Mouse (Mus musculus): ENCODE results near the gene Babam2. TPM values are rescaled to one million over a fixed set of nuclear protein-coding genes. Genes with fewer than 3 reads are reported as not detected.

Babam2 gene
- polyA plus RNA-seq, 1 experiment, result 92.8 TPM

- no peak overlapping the region for H3K4me3 ChIP-seq (ENCODE audit: low read depth, low read length)
- no peaks in the 10 kb centered on the region for H3K27me3 ChIP-seq (ENCODE audit: control insufficient read depth, insufficient read depth, low read length, poor library complexity, severe bottlenecking)
- no peaks in the 10 kb centered on the region for H3K9me3 ChIP-seq (replicated peaks; ENCODE audit: control insufficient read depth, insufficient read depth, low read length, poor library complexity, severe bottlenecking)
- no peaks in the 10 kb centered on the region for H3K4me1 ChIP-seq (ENCODE audit: control insufficient read depth, insufficient read depth, low read length)
- no peaks in the 10 kb centered on the region for H3K36me3 ChIP-seq (ENCODE audit: control insufficient read depth, insufficient read depth, low read length, poor library complexity, severe bottlenecking)
- no peak overlapping the region for H3K9ac ChIP-seq (ENCODE audit: low read depth, poor library complexity, severe bottlenecking)
- no peak overlapping the region for H3K27ac ChIP-seq (ENCODE audit: insufficient read depth, low read length)
- TF ChIP-seq CTCF (IDR thresholded peaks at IDR 0.05; ENCODE audit: low read depth, low read length), result no peak
Measured at GRCm38 (mm10) chr5:31955184-31955583, 257.7 kb downstream of the Babam2 start.

GRCm38 (mm10) chr5:31956336-31956735 lies 258.9 kb downstream of the Babam2 start:
- Histone ChIP-seq H3K9ac (ENCODE audit: low read depth, poor library complexity, severe bottlenecking) (no peak overlapping the region), H3K4me1 (ENCODE audit: control insufficient read depth, insufficient read depth, low read length) (no peaks in the 10 kb centered on the region), H3K27ac (ENCODE audit: insufficient read depth, low read length) (no peak overlapping the region), H3K36me3 (ENCODE audit: control insufficient read depth, insufficient read depth, low read length, poor library complexity, severe bottlenecking) (no peaks in the 10 kb centered on the region), H3K27me3 (ENCODE audit: control insufficient read depth, insufficient read depth, low read length, poor library complexity, severe bottlenecking) (no peaks in the 10 kb centered on the region), H3K4me3 (ENCODE audit: low read depth, low read length) (no peak overlapping the region), H3K9me3 (replicated peaks; ENCODE audit: control insufficient read depth, insufficient read depth, low read length, poor library complexity, severe bottlenecking) (no peaks in the 10 kb centered on the region)
- TF ChIP-seq EP300 (IDR thresholded peaks at IDR 0.05; ENCODE audit: insufficient read depth, low read depth, low read length) (no peak), CTCF (IDR thresholded peaks at IDR 0.05; ENCODE audit: low read depth, low read length) (no peak), POLR2A (IDR thresholded peaks at IDR 0.05; ENCODE audit: insufficient read depth, low read length) (no peak)

DNA sequence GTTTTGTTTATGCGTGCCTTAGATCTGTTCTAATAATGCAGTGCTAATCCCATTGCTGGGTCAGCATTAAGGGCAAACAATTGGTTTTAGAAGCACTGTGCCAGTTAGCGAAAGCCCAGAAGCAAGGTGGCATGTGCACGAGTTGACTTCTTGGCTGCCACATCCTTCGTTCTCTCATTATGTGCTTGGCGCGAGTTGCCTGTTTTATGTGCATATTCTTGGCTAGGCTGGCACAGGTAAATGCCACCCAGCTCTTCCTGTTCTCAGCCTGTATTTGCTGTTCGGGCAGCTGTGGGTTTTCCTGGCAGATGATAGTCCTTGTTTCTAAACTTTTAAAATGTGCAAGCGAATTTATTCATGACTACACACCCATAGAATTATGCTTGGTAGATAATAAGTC lies 262.4 kb downstream of the Babam2 start:
- Histone ChIP-seq H3K27ac (ENCODE audit: insufficient read depth, low read length) (no peak overlapping the region), H3K27me3 (ENCODE audit: control insufficient read depth, insufficient read depth, low read length, poor library complexity, severe bottlenecking) (no peaks in the 10 kb centered on the region), H3K36me3 (ENCODE audit: control insufficient read depth, insufficient read depth, low read length, poor library complexity, severe bottlenecking) (no peaks in the 10 kb centered on the region), H3K4me1 (ENCODE audit: control insufficient read depth, insufficient read depth, low read length) (no peaks in the 10 kb centered on the region), H3K9ac (ENCODE audit: low read depth, poor library complexity, severe bottlenecking) (no peak overlapping the region), H3K4me3 (ENCODE audit: low read depth, low read length) (no peak overlapping the region), H3K9me3 (replicated peaks; ENCODE audit: control insufficient read depth, insufficient read depth, low read length, poor library complexity, severe bottlenecking) (no peaks in the 10 kb centered on the region)
- TF ChIP-seq CTCF (IDR thresholded peaks at IDR 0.05; ENCODE audit: low read depth, low read length), result no peak
- TF ChIP-seq EP300 (IDR thresholded peaks at IDR 0.05; ENCODE audit: insufficient read depth, low read depth, low read length), result no peak
- TF ChIP-seq POLR2A (IDR thresholded peaks at IDR 0.05; ENCODE audit: insufficient read depth, low read length), result no peak

DNA sequence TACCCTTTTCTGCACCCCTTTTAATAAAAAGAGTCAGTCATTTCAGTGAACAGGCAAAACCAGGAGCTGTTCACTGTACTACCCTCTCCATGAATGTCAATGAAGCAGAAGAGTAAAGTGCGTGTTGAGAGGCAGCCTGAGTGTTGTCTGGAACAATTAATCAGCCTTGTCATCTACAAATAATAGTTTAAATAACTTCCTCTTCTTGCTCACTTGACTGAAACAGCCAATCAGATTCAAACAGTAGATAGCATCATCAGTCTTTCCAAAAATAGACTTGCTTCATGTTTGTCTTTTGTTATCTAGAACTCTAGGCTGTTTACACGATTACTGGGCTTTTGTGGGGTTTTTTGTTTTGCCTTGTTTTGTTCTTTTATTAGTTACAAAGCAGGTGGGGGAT lies 263.9 kb downstream of the Babam2 start:
- Histone ChIP-seq H3K27me3 (ENCODE audit: control insufficient read depth, insufficient read depth, low read length, poor library complexity, severe bottlenecking) (no peaks in the 10 kb centered on the region), H3K9me3 (replicated peaks; ENCODE audit: control insufficient read depth, insufficient read depth, low read length, poor library complexity, severe bottlenecking) (no peaks in the 10 kb centered on the region), H3K9ac (ENCODE audit: low read depth, poor library complexity, severe bottlenecking) (no peak overlapping the region), H3K4me3 (ENCODE audit: low read depth, low read length) (no peak overlapping the region), H3K36me3 (ENCODE audit: control insufficient read depth, insufficient read depth, low read length, poor library complexity, severe bottlenecking) (no peaks in the 10 kb centered on the region), H3K27ac (ENCODE audit: insufficient read depth, low read length) (no peak overlapping the region), H3K4me1 (ENCODE audit: control insufficient read depth, insufficient read depth, low read length) (no peaks in the 10 kb centered on the region)
- no peak for TF ChIP-seq EP300 (IDR thresholded peaks at IDR 0.05; ENCODE audit: insufficient read depth, low read depth, low read length)
- TF ChIP-seq CTCF (IDR thresholded peaks at IDR 0.05; ENCODE audit: low read depth, low read length), result no peak
- no peak for TF ChIP-seq POLR2A (IDR thresholded peaks at IDR 0.05; ENCODE audit: insufficient read depth, low read length)

DNA sequence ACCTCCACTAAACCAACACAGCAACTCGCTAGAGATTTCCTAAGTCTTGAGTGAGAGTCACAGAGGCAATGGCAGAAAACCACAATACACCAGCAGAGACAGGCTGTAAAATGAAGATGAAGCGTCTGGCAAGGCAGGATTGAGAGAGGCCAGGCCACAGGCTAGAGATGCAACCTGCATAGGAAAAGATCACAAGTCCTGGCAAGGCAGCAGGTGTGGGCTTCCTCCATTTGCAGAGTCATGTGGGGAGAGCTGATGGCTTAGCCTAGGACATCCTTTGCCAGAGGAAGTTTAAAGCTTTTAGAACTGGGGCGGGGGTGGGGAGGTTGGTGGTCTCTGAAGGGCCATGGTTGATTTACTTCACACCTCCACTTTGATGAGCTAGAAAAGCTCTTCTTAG lies 264.9 kb downstream of the Babam2 start:
- Histone ChIP-seq H3K27ac (ENCODE audit: insufficient read depth, low read length) (no peak overlapping the region), H3K4me1 (ENCODE audit: control insufficient read depth, insufficient read depth, low read length) (no peaks in the 10 kb centered on the region)
- no peak for TF ChIP-seq CTCF (IDR thresholded peaks at IDR 0.05; ENCODE audit: low read depth, low read length)
- no peak for TF ChIP-seq POLR2A (IDR thresholded peaks at IDR 0.05; ENCODE audit: insufficient read depth, low read length)
- TF ChIP-seq EP300 (IDR thresholded peaks at IDR 0.05; ENCODE audit: insufficient read depth, low read depth, low read length), result no peak

DNA sequence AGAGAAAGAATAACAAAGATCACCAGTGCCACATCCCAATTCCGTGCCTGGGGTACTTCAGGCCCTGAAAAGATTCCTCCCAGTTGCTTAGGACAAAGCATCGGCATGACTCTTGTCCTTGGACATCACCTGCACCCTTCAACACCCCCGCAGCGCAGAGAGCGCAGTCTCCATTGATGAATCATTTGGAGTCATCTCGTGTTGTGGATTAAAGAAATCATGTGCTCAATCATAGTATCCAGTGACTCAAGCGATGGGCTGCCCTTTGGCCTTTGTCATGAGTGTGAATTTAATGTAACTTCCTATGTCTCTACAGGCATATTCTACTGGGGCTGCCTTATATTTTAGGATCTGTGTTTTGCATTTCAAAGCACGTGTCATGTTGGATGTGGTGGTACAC lies 265.9 kb downstream of the Babam2 start:
- TF ChIP-seq POLR2A (IDR thresholded peaks at IDR 0.05; ENCODE audit: insufficient read depth, low read length), result no peak
- no peak for TF ChIP-seq EP300 (IDR thresholded peaks at IDR 0.05; ENCODE audit: insufficient read depth, low read depth, low read length)
- TF ChIP-seq CTCF (IDR thresholded peaks at IDR 0.05; ENCODE audit: low read depth, low read length), result no peak
- Histone ChIP-seq H3K9ac (ENCODE audit: low read depth, poor library complexity, severe bottlenecking) (no peak overlapping the region), H3K27me3 (ENCODE audit: control insufficient read depth, insufficient read depth, low read length, poor library complexity, severe bottlenecking) (no peaks in the 10 kb centered on the region), H3K36me3 (ENCODE audit: control insufficient read depth, insufficient read depth, low read length, poor library complexity, severe bottlenecking) (no peaks in the 10 kb centered on the region), H3K27ac (ENCODE audit: insufficient read depth, low read length) (no peak overlapping the region), H3K9me3 (replicated peaks; ENCODE audit: control insufficient read depth, insufficient read depth, low read length, poor library complexity, severe bottlenecking) (no peaks in the 10 kb centered on the region), H3K4me3 (ENCODE audit: low read depth, low read length) (no peak overlapping the region), H3K4me1 (ENCODE audit: control insufficient read depth, insufficient read depth, low read length) (no peaks in the 10 kb centered on the region)

More for the DNA sequence above, 264.9 kb downstream of the Babam2 start:
- no peaks in the 10 kb centered on the region for H3K36me3 ChIP-seq (ENCODE audit: control insufficient read depth, insufficient read depth, low read length, poor library complexity, severe bottlenecking)
- no peaks in the 10 kb centered on the region for H3K9me3 ChIP-seq (replicated peaks; ENCODE audit: control insufficient read depth, insufficient read depth, low read length, poor library complexity, severe bottlenecking)
- no peaks in the 10 kb centered on the region for H3K27me3 ChIP-seq (ENCODE audit: control insufficient read depth, insufficient read depth, low read length, poor library complexity, severe bottlenecking)
- no peak overlapping the region for H3K4me3 ChIP-seq (ENCODE audit: low read depth, low read length)
- H3K9ac ChIP-seq (ENCODE audit: low read depth, poor library complexity, severe bottlenecking), result no peak overlapping the region
